Mouse (Mus musculus) urinary bladder, adult 2 months (tissue): ENCODE results near the gene Dcaf6. TPM values are rescaled to one million over a fixed set of nuclear protein-coding genes. Genes with fewer than 3 reads are reported as not detected.

Experiments
- DNase-seq: peaks from one replicate; pipeline ENCODE4 v3.0.0; 2022; ENCODE audit warnings: low spot score
- polyA plus RNA-seq: library from polyadenylated mRNA; depleted of rRNA; stranded (reverse); fragments of >200 nt; gene quantifications from 2 replicates; pipeline ENCODE4 v1.2.3, GENCODE M21; 2012

Dcaf6 gene
- polyA plus RNA-seq, 1 experiment: 37.4 TPM

DNA sequence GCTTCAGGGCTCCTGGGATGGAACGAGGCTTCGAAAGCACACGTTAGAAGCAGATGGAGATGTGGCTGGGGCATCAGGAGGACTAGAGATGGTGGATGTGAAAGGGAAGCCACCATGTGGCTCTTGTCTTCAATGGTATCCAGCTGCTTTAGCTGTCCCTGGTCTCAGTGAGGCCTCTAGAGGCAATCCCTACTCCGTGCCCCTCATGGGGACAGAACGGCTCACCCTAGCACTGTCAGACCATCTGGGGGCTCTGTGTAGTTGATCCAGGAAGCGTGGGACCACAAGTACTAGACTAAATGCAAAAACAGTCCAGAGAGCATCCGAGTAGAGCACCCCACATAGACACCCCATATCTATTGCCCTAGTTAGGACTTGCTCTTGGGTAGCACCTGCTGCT is 138.4 kb downstream of the Dcaf6 start:
- no peak for DNase-seq

DNA sequence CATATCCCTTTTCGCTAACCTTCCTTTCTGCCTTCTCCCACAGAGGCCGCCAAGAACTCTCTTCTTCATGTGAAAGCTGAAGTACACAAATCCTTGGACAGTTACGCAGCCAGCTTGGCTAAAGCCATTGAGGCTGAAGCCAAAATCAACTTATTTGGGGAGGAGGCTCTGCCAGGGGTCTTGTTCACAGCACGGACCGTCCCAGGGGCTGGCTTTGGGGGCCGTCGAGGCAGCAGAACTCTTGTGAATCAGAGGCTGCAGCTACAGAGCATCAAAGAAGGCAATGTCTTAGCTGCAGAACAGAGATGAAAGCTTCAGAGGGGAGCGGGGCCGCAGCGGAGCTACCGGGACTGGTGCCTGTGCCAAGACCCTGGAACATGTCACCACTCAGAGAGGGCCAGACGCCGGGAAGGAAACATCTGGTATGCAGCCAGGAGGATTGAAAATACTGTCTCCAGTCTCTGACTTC is 138.8 kb downstream of the Dcaf6 start:
- no peak for DNase-seq

DNA sequence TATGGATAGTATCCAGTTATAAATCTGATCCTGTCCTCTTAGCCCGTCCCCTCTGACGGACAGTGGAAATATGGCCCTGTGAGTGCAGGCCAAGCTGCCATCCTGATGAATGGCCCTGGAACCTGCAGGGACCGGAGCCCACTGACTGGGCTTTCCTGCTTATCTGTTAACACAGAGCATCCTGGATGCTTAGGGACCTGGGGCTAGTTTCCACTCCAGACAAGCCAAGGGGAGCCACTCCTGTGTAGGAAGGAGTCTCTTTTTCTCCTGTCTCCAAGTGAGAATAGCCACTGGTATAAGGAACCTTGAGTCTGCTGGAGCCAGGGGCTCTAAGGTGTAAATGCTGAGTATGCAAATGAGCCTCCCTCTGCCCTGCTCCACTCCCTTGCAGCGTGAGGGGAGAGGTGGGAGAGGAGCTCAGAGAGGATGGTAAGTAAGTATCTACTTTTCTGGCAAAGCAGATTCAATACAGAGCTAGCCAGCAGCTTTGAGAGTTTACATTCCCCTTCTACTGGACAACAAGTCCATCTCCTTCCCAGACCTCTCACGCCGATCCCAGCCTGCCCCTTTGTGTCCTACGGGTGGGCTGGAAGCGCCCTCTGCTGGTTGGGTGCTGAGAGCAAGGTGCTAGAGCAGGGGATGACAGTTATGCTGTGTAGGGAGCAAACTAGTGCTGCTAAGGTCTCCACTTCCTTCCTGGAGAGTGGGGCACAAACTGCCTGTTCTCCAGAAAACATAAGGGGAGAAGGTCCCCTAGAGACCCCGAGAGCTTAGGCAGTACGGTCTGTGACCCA is 139.9 kb downstream of the Dcaf6 start:
- peak; percentile 53 for DNase-seq

DNA sequence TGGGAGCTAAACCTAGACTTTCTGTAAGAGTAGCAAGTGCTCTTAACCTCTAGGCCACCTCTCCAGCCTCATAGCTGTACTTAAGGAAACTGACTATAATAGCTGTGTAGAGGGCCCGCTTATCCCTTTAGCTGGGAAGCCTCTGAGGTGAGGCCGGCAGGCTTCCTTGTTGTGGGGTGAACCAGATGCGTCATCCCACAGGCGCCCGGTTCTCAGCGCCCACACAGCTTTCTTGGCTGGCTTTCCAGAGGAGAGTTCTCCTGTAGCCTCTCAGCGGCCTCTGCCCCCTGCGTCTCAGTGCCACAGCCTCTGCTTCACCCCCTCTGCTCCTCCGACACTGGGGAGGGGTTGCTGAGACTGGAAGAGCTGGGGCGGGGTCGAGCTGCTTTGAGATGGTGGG is 143.9 kb downstream of the Dcaf6 start:
- no peak for DNase-seq

DNA sequence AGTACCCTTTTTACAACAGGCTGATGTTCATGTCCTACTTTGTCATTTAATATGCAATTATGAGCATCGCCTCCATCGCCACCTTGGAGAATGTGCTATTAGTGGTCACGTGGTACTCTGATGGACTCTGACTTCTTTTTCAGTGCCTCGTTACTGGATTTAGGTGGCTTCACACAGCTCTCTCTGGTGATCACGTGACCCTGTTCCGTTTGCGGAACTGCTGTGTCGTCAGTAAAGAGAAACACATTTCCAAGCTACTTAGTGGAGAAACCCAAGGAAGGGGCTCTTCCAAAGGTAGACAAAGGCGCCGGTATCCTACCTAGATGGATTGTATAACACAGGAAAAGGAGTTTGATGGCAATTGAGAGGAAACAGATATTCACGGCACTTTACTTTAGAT is 152.1 kb downstream of the Dcaf6 start:
- no peak for DNase-seq

DNA sequence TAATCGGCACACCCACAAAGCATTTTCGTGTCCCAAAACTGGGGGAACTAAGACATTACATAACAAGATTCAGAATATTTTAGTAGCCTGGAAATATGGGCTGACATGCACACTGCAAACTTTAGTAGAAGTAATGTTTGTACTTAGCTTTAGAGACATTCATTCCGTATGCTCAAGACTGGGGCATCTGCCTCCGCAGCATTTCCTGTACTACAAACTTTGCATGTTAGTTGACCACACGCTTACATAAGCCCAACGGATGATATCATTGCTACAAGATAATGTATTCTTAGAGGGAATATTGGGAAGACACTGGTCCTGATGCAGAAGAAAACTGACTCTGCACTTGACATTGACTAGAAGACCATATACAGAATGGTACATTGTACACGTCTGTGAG is 155.9 kb downstream of the Dcaf6 start:
- DNase-seq: no peak

DNA sequence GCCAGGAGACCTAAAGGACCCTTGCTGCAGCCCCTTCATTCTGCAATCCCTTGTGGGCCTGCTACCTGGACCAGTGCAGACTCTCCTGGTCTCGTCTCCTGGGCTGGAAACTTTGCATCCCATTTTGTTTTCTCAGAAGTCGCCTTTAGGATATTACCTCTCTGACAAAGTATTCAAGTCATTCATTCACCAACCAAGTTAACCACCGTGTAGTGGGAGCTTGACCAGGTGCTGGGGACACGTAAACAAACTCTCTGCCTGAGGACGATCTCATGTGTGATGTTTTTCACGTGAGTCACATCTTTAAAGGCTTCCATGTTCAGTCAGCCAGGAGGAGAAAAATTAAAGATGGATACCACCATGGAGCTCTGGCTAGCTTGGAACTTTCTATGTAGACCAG is 157.1 kb downstream of the Dcaf6 start:
- DNase-seq: no peak

DNA sequence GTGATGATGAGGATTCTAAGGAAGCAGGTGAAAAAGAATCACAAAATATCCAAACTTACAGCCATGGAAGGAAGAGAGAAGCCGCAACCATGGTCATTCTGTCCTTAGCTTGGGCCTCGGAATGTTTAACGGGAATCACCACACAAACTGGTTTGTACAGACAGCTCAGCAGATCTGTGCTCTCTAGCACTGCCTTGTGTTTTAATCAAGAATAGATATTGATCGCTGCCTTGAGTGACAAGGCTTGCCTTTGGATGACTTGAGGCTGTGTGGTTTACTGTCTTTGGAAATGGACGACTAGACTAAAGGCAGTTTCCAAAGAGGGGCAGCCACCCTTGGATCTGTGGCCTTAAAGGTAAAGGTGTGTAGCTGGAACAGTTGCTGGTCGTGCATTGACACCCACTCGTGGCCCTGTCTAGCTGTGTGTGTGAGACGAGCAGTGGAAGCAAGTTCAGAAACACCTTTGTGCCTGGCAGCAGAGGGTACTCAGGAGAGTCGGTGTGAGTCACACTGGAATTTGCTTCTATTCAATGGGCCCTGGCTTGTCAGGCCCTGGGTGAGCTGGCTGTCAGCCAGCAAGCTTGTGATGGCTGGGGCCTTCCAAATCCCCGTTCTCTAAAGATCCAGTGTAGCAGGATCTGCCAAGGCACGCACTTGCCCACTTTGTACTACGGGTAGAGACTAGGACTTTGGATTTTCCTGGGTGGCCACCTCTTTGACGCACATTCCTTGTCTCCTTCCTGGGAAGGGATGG is 157.6 kb downstream of the Dcaf6 start:
- peak; percentile 40 for DNase-seq

DNA sequence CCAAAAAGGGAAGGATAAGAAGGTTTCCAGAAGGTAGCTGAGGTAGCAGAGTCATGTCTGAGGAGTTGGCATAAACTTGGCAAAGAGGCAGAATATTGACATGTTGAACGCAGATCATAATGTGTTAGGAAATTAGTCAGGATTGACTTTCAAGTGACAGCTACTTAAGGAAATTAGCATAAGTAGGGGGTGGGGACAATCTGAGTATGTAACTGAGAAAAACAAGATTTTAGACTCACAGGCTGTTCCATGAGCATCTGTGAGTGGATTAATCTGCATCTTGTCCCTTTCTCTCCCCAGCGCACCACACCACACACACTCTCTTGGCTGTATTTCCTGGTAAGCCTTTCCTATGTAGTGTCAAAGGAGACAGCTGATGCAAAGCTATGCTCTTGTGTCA is 158.7 kb downstream of the Dcaf6 start:
- no peak for DNase-seq

DNA sequence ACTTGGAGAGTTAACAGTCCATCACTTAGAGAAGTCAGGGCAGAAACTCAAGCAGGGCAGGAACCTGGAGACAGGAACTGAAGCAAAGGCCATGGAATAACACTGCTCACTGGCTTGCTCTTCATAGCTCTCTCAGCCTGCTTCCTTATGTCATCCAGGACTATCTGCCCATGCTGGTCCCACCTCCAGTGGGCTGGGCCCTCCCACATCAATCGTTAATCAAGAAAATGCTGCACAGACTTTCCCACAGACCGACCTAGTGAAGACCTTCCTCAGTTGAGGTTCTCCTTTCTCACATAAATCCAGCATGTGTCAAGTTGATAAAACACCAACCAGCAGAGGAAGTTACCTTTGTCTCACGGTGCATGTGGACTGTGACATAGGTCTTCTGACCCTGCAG is 159.2 kb downstream of the Dcaf6 start:
- no peak for DNase-seq

DNA sequence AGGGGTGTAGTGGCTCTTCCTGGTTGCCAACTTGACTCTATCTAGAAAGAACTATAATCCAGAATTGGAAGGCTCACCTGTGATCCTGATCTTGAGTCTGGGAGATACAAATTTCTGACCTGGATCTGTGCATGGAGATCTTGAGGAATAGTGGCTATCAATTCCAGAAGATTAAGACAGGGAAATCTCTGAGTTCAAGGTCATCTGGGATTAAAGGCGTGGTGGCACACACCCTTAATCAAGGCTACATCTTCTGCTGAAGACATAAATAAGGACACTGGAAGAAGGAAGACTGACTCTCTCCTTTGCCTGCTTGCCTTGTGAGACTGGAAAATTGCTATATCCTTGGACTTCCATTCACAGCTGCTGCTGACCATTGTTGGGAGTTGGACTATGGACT is 164.8 kb downstream of the Dcaf6 start, which contains the start of gene Gpr161:
Gpr161 (plus strand) TSS at position 301 of the 400 bp plus-strand sequence.
- DNase-seq: no peak

DNA sequence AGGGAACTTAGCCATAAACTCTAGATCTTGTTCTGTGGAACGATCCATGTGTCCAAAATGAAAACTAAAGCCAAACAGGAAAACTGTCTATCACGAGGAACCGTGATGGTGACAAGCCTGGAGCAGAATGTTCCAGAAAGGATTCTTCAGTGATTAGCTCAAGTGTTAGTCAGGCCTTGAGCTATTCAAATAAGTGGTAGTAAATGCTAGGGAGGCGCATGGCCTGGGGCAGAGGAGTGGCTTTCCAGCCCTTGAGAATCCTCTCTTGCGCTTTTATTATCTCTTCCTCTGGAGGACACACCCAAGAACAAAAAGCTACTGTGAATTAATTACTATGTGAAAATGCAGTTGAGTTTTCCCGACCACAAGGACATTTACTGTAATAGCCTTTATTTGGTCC is 168.7 kb downstream of the Dcaf6 start:
- no peak for DNase-seq

DNA sequence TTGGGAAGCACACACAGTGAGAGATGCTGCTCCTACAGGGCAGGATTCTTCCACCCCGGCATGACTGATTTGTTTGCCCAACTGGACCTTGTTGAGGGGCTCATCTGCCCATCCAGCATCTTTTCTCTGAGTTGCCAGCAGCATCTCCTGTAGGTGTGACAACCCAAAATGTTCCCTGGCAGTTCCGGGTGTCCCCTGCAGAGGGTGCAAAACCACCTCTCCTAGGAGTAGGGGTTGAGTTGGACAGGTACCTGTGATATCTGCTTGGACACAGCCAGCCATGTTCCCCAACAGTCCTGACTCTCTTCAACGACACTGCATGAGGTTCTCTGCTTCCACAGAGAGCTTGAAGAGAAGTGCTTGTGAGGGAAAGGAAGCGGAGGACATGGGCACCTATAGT is 170.4 kb downstream of the Dcaf6 start:
- DNase-seq: no peak

DNA sequence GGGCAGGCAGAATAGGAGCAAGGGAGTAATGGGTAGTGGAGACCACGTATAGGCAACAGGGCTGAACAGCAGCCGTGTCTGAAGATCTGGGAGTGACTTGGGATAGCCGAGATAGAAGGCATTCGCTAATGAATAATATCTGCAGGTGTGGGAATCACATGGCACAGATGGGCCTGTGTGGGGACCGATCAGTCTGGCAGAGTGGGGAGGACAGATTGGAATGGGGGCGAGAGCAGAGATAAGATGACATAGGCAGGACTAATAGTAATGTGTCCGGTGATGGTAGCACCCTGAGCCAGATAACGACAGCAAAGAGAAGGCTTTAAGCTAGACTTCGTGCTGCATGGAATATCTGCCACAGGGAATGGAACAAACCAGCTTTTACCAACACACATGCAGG is 172.1 kb downstream of the Dcaf6 start:
- no peak for DNase-seq

DNA sequence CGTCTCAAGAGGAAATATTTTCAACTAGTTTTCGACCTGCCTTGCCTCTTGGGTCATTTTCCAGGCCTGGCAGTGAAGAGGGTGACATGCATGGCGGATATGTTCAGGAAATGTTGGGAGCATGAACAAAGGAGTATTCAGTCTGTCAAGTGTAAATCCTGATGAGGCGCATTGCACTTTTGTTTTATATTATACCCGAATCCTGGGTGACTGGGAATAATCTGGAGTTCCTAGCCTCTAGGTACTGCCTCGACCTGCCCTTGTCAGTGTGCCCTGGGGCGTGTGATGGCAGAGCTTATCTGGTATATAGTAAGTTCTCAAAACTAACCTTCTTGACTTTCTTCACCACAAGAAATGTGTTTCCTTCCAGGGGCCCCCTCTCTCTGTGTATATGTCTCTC is 176.2 kb downstream of the Dcaf6 start:
- no peak for DNase-seq

DNA sequence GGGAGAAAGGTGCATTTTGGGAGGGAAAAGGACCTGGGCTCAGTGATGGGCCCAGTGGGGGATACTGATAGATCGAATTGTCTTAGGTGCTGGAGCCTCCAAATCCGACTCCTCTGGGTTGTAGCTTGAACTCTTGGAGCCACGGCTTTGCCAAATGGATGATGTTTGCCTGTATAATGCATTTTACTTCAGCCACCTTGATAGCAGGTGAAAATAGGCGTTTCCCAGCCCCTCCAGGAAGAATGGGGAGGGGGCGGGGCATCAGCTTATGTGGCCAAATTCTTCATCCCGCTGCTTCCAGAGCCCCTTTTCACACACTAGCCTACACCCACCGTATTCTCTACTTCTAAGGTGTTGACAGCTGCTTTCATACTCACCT is 177.3 kb downstream of the Dcaf6 start:
- DNase-seq: no peak

DNA sequence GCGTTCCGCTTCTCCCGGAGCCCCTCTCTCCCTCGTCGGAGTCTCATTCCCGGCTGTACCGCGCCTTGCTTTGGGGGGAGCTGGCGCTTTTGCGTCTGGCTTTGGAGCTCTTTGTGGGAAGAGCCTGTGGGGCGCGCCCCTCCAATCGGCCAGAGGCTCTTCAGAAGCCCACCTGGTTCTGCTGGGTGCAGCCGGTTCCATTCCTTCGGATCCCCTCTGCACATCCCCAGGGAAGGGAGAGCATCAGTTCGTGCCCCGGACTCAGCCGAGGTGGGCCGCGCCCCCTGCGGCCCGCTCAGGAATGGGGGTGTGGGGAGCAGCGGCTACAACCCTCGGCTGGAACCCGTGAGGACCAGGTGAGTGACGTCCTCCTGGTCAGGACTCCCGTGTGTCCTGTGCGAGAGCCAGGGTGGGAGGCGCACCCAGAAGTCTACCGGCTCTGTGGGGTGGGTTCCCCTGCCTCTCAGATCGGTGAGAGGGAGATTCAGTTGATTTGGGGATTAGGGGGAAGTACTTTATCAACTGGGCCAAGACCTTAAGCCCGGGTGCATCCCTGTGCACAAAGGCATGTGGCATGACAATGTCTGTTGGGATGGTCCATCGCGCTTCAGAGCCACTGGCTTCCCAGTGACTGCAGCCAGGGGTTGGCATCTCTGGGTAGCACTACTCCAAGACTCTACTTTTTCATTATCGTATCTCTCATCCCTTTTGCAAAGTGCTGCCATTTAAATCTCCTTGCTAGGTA is 177.9 kb downstream of the Dcaf6 start:
- no peak for DNase-seq

DNA sequence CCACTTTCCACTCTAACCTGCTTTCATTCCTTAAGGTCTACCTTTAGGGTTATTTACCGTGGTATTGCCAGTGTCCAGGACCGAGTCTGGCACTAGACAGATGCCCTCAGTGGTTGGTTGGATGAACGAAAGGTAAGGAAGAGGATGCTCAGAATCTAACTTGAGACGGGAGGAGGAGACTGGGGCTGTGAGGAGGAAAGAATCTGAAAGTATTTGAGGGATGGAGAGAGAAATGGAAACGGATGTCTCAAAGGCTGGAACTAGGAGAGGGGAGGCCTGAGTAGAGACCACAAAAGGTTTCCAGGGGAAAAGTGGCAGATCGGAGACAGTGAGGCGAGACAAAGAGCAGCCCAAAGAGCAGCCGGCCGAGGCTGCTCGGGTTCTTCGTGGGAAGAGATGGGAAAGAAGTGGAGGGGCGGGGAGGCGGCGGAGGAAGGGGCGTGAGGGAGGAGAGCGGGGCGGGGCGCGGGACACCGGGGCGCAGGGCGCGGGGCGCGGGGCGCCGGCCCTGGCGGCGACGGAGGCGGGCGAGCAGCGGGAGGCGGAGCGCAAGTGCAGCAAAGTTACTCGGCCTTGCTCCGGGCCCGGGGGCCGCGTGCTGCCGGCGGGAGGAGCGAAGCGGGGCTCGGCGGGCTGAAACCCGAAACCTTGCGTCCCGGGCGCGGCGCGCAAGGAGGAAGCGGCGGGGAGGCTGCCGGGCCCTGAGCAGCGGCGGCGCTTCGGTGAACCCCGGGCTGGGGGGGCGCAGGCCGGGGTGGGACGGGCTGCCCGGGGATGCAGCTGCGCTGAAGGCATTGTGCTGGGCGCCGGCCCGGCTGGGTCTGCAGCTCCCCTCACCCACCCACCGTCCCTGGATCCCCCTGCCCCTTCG is 178.7 kb downstream of the Dcaf6 start:
- peak; percentile 68 for DNase-seq

DNA sequence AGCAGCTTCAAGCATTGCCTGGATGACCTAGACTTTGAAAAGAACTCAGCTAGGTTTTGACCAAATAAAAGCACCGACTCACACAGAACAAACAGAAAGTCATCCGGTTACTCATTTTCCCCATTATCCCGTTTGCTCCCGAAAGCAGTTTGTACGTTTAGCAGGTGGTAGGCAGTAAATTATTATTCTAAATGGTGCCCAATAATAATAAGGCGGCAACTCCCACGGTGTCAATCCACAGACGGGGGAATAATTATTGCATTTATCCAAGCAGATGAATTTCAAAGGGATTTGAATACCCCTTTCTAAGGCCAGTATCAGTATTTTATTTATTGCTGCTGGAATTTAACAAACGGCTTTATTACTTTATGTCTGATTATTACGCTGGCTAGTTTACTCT is 179.5 kb downstream of the Dcaf6 start:
- DNase-seq: no peak
